In genomic region chr13:19014825-19015375, GRCm38 (mm10) we compare ENCODE assay signal across 25 mouse cellular contexts.
DNase-seq lines count a peak whose midpoint lies in the region; ATAC-seq and TF ChIP-seq lines count a peak whose summit lies in the region.
"Had no signal": no experiment of that assay in that cellular context is flagged by ENCODE, and none has a peak within 500 bp of the region (broad histone marks: within the 10 kb centered on the region; RNA-seq: fewer than 3 reads in every experiment).

No protein-coding gene starts in this region.

- H3K4me1 ChIP-seq in kidney, postnatal 0 days (replicated peaks; ENCODE audit: insufficient read depth, low read length), result no peaks in the 10 kb centered on the region
- no peaks in the 10 kb centered on the region for H3K4me1 ChIP-seq in kidney, adult 2 months (ENCODE audit: control insufficient read depth, insufficient read depth, low read length)
- no peaks in the 10 kb centered on the region for H3K4me1 ChIP-seq in lung, embryonic 16.5 days (replicated peaks; ENCODE audit: control insufficient read depth, insufficient read depth, low read length)
- H3K4me1 ChIP-seq: embryonic facial prominence, embryonic 12.5 days; embryonic facial prominence, embryonic 15.5 days; hindbrain, embryonic 12.5 days; hindbrain, embryonic 15.5 days had no signal

- TF ChIP-seq POLR2A in kidney, adult 2 months (IDR thresholded peaks at IDR 0.05; ENCODE audit: low read depth, low read length), result no peak

- no peak overlapping the region for H3K4me2 ChIP-seq in kidney, postnatal 0 days (ENCODE audit: low read length)
- H3K4me2 ChIP-seq in lung, embryonic 16.5 days (ENCODE audit: low read depth, low read length), result no peak overlapping the region
- H3K4me2 ChIP-seq: embryonic facial prominence, embryonic 12.5 days; embryonic facial prominence, embryonic 15.5 days; heart, embryonic 11.5 days; hindbrain, embryonic 12.5 days; hindbrain, embryonic 15.5 days had no signal

- no peak overlapping the region for H3K4me3 ChIP-seq in kidney, postnatal 0 days (replicated peaks; ENCODE audit: low read depth, low read length)
- no peak overlapping the region for H3K4me3 ChIP-seq in kidney, adult 2 months (ENCODE audit: insufficient read depth, low read depth, low read length)
- no peak overlapping the region for H3K4me3 ChIP-seq in lung, embryonic 16.5 days (ENCODE audit: low read length)
- H3K4me3 ChIP-seq: embryonic facial prominence, embryonic 12.5 days; embryonic facial prominence, embryonic 15.5 days; gastrocnemius, adult 2 months; hindbrain, embryonic 12.5 days; hindbrain, embryonic 15.5 days had no signal

- H3K27me3 ChIP-seq in kidney, postnatal 0 days (ENCODE audit: insufficient read depth, low read length), result no peaks in the 10 kb centered on the region
- no peaks in the 10 kb centered on the region for H3K27me3 ChIP-seq in kidney, adult 2 months (replicated peaks; ENCODE audit: control insufficient read depth, insufficient read depth, low read length)
- H3K27me3 ChIP-seq in lung, embryonic 16.5 days (ENCODE audit: control insufficient read depth, insufficient read depth, low read depth, low read length), result no peaks in the 10 kb centered on the region
- H3K27me3 ChIP-seq: CH12.LX; embryonic facial prominence, embryonic 12.5 days; embryonic facial prominence, embryonic 15.5 days; hindbrain, embryonic 12.5 days; hindbrain, embryonic 15.5 days; Patski had no signal

- H3K36me3 ChIP-seq in kidney, postnatal 0 days (ENCODE audit: insufficient read depth, low read length), result no peaks in the 10 kb centered on the region
- H3K36me3 ChIP-seq in kidney, adult 2 months (ENCODE audit: control insufficient read depth, insufficient read depth, low read length), result no peaks in the 10 kb centered on the region
- H3K36me3 ChIP-seq in lung, embryonic 16.5 days (ENCODE audit: control insufficient read depth, insufficient read depth, low read length), result no peaks in the 10 kb centered on the region
- H3K36me3 ChIP-seq: embryonic facial prominence, embryonic 12.5 days; embryonic facial prominence, embryonic 15.5 days; G1E; hindbrain, embryonic 12.5 days; hindbrain, embryonic 15.5 days had no signal

- 66% methylated on average over 4 of the region's 4 CpGs for WGBS in kidney, postnatal 0 days
- WGBS in kidney, adult 2 months, result 59% methylated on average over 4 of the region's 4 CpGs
- WGBS in lung, embryonic 16.5 days, result 59% methylated on average over 4 of the region's 4 CpGs

- peak; percentile 10 for DNase-seq in kidney, postnatal 0 days (ENCODE audit: low spot score)
- no peak for DNase-seq in kidney, adult 2 months
- no peak for DNase-seq in lung, postnatal 25 days (ENCODE audit: low spot score)
- DNase-seq in lung, postnatal 10 days, result peak; percentile 22
- DNase-seq in adrenal gland, adult 2 months, result no peak
- DNase-seq: adrenal gland, postnatal 14 days; B cell, adult 2 months; cerebellum, adult 11 months; cerebellum, adult 2 months; cerebellum, adult 9-11 months; cerebellum, postnatal 25 days; forebrain, postnatal 0 days; gastrocnemius, adult 2 months; gastrocnemius, postnatal 14 days; heart, adult 11 months had no signal

- TF ChIP-seq CTCF in kidney, postnatal 0 days (IDR thresholded peaks at IDR 0.05; ENCODE audit: low read depth), result no peak
- TF ChIP-seq CTCF in kidney, adult 2 months (conservative IDR thresholded peaks at IDR 0.05; ENCODE audit: insufficient read depth, insufficient read length, low read depth, low read length), result no peak

- no peak overlapping the region for H3K9ac ChIP-seq in kidney, postnatal 0 days (ENCODE audit: low read depth, low read length)
- H3K9ac ChIP-seq in lung, embryonic 16.5 days (ENCODE audit: low read length), result no peak overlapping the region
- H3K9ac ChIP-seq: embryonic facial prominence, embryonic 12.5 days; embryonic facial prominence, embryonic 15.5 days; forebrain, postnatal 0 days; hindbrain, embryonic 12.5 days; hindbrain, embryonic 15.5 days had no signal

- no peak for ATAC-seq in kidney, postnatal 0 days (replicated peaks; ENCODE audit: low FRiP score, low read depth)
- peak; percentile 93 for ATAC-seq in lung, embryonic 16.5 days (ENCODE audit: low read depth)
- ATAC-seq: forebrain, embryonic 14.5 days; forebrain, postnatal 0 days; Patski had no signal

- no peaks in the 10 kb centered on the region for H3K9me3 ChIP-seq in kidney, postnatal 0 days (replicated peaks; ENCODE audit: low read length)
- H3K9me3 ChIP-seq in lung, embryonic 16.5 days (ENCODE audit: control insufficient read depth, low read length), result no peaks in the 10 kb centered on the region
- H3K9me3 ChIP-seq: embryonic facial prominence, embryonic 12.5 days; embryonic facial prominence, embryonic 15.5 days; G1E; hindbrain, embryonic 12.5 days; hindbrain, embryonic 15.5 days had no signal

- H3K27ac ChIP-seq in kidney, postnatal 0 days, result no peak overlapping the region
- no peak overlapping the region for H3K27ac ChIP-seq in kidney, adult 2 months (ENCODE audit: insufficient read depth, low read depth, low read length)
- H3K27ac ChIP-seq in lung, embryonic 16.5 days (ENCODE audit: low read length), result peak overlapping the region; percentile 55; the same call in 1 of the 2 replicates
- H3K27ac ChIP-seq: embryonic facial prominence, embryonic 12.5 days; embryonic facial prominence, embryonic 15.5 days; gastrocnemius, adult 2 months; hindbrain, embryonic 12.5 days; hindbrain, embryonic 15.5 days had no signal

Comparison
In these comparisons a context has a peak if more than half of its experiments do, and no peak if none do; other contexts are left out.
1. DNase-seq: peak in kidney, postnatal 0 days (single experiment) and lung, postnatal 10 days (single experiment); none in kidney, adult 2 months (single experiment), lung, postnatal 25 days (single experiment) and adrenal gland, adult 2 months (single experiment).